Mouse (Mus musculus) heart, embryonic 12.5 days (tissue): ENCODE data around the gene Irf2bp1. TPM values are rescaled to one million over a fixed set of nuclear protein-coding genes. Genes with fewer than 3 reads are reported as not detected.
A peak's percentile ranks its signal among the peaks of the same experiment; 100 is the strongest.

Source experiments
- ATAC-seq: fragments of 200-750 bp; cut with Nextera tagmentation; 2 replicates; pipeline ENCODE4 v1.8.0; 2017; ENCODE audit warnings: moderate TSS enrichment, moderate library complexity; ENCODE audit not compliant: insufficient number of reproducible peaks, low FRiP score
- H3K27ac ChIP-seq: fragments of 300-500 bp; sonication (generic); 2 replicates; pipeline ENCODE4 v1.5.1; 2016; ENCODE audit warnings: mild to moderate bottlenecking, moderate library complexity; ENCODE audit not compliant: poor library complexity, severe bottlenecking
- H3K27me3 ChIP-seq: fragments of 300-500 bp; sonication (generic); replicated peaks from 2 replicates; pipeline ENCODE4 v1.6.1; 2016; ENCODE audit warnings: mild to moderate bottlenecking, moderate library complexity
- H3K36me3 ChIP-seq: fragments of 300-500 bp; sonication (generic); 2 replicates; pipeline ENCODE4 v1.6.1; 2016; ENCODE audit warnings: mild to moderate bottlenecking, moderate library complexity
- H3K4me1 ChIP-seq: fragments of 300-500 bp; sonication (generic); replicated peaks from 2 replicates; pipeline ENCODE4 v1.6.1; 2016; ENCODE audit warnings: mild to moderate bottlenecking
- H3K4me2 ChIP-seq: fragments of 300-500 bp; sonication (generic); 2 replicates; pipeline ENCODE4 v1.6.1; 2016; ENCODE audit warnings: mild to moderate bottlenecking, moderate library complexity
- H3K4me3 ChIP-seq: fragments of 300-500 bp; sonication (generic); 2 replicates; pipeline ENCODE4 v1.5.1; 2016; ENCODE audit warnings: mild to moderate bottlenecking
- H3K9ac ChIP-seq: fragments of 300-500 bp; sonication (generic); 2 replicates; pipeline ENCODE4 v1.6.1; 2016; ENCODE audit warnings: mild to moderate bottlenecking, moderate library complexity
- H3K9me3 ChIP-seq: fragments of 300-500 bp; sonication (generic); replicated peaks from 2 replicates; pipeline ENCODE4 v1.6.1; 2016; ENCODE audit warnings: mild to moderate bottlenecking, moderate library complexity
- WGBS: fragments of 180-500 bp; shearing (Covaris S2); methylation state at CpG from one replicate; pipeline ENCODE4 v1.1.7; 2016; 5-methylcytosine and 5-hydroxymethylcytosine counted together
- polyA plus RNA-seq: library from polyadenylated mRNA; unstranded; fragments of >200 nt; fragmentation: Nextera tagmentation; extraction: Ambion mirVana; gene quantifications from 2 replicates; pipeline ENCODE4 v1.2.1, GENCODE M21; 2016

The Irf2bp1 gene
- polyA plus RNA-seq, 1 experiment from 2014 or later: 21.3 TPM

DNA sequence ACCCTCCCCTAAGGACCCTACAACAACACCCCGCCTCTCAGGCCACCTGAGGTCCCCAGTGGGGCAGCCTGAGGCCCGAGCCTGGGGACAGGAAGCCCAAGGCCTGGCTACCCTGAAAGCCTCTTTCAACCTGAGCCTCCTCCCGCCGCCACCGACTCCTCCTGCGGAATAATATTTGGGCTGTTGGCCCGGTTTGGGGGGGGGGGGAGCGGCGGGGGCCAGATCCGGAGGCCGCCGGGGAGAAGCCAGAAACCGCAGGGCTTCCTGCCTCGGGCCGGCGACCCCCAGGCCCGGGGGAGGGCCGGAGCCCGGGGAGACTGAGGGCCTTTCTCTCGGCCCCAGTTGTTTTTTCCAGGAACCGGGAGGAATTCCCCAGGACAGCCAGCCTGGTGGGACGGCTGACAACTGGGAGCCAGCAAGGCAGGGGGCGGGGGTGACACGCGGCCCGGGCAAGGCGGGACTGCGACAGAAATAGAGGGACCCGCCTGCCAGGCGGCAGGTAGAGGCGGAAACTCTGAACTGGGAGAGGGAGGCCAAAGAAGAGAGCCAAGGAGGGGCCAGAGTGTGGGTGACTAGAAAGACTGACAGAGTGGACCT, 8.3 kb downstream of the Irf2bp1 start:
- H3K4me1 ChIP-seq: peaks cover 20% of the 10 kb centered on the region
- peak overlapping the region; percentile 47 for H3K4me3 ChIP-seq
- peak overlapping the region; percentile 18 for H3K27ac ChIP-seq
- ATAC-seq: peak; percentile 59; the same call in 1 of the 2 replicates
- H3K36me3 ChIP-seq: peaks cover 3% of the 10 kb centered on the region
- H3K4me2 ChIP-seq: peak overlapping the region; percentile 73
- WGBS: 1% methylated on average over 27 of the region's 31 CpGs
- H3K9me3 ChIP-seq: no peaks in the 10 kb centered on the region
- no peaks in the 10 kb centered on the region for H3K27me3 ChIP-seq
- peak overlapping the region; percentile 82 for H3K9ac ChIP-seq

DNA sequence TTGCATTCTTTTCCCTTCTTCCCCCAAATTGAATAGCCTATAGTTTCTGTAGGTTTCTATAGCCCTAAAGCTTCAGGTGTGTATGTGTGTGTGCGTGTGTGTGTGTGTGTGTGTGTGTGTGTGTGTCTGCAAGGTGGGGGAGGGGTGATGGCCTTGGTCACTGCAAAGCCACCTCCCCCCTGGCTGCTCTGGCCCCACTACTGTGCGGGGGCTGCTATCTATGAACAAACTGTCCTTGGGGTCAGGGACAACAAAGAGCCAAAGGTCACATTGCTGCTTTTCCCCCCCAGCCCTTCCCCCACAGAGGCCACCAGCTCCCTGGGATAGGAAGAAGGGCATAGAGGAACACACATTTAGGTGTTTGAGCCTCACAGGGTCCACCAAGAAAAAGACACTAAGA, 9.0 kb downstream of the Irf2bp1 start:
- Histone ChIP-seq H3K9ac (no peak overlapping the region; the same call in 1 of the 2 replicates), H3K27ac (no peak overlapping the region), H3K27me3 (no peaks in the 10 kb centered on the region), H3K9me3 (no peaks in the 10 kb centered on the region), H3K4me3 (peak overlapping the region; percentile 47; the same call in 1 of the 2 replicates), H3K36me3 (no peaks in the 10 kb centered on the region), H3K4me2 (peak overlapping the region; percentile 73), H3K4me1 (peaks cover 18% of the 10 kb centered on the region)
- WGBS: 37% methylated on average over 2 of the region's 2 CpGs
- ATAC-seq: no peak

DNA sequence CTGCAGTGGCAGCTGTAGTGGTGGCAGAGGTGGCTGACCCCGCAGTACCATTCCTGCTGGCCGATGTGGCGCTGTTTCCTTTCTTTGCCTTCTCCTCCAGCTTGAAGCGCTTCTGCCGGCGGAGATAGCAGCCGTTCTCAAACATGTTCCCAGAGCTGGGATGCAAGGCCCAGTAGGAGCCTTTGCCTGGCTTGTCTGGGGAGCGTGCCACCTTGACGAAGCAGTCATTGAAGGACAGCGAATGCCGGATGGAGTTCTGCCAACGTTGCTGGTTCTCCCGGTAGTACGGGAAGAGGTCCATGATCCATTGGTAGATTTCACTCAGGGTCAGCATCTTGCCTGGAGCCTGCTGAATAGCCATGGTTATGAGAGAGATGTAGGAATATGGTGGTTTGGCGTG, 10.6 kb downstream of the Irf2bp1 start:
- Histone ChIP-seq H3K9me3 (no peaks in the 10 kb centered on the region), H3K4me1 (peaks cover 18% of the 10 kb centered on the region), H3K9ac (no peak overlapping the region), H3K4me3 (no peak overlapping the region), H3K36me3 (no peaks in the 10 kb centered on the region), H3K27ac (no peak overlapping the region), H3K27me3 (no peaks in the 10 kb centered on the region), H3K4me2 (no peak overlapping the region)
- 52% methylated on average over 15 of the region's 15 CpGs for WGBS
- ATAC-seq: no peak

DNA sequence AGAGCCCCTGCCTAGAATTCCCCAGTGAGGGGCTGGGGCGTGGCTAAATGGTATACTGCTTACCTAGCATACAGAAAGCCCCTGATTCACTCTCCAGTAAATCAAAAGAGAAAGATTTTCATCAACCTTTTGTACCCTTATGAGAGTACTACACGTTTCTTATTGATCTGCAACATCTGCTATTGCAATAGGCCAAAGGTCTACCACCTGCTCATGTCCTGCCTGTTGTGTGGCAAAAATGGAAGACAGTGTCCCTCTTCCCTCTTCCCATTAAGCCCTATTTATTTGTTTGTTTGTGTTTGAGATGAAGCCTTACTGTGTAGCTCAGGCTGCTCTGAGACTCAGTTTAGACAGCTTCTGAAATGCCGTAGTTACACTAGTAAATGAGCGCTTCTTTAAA, 12.2 kb downstream of the Irf2bp1 start:
- Histone ChIP-seq H3K4me2 (no peak overlapping the region), H3K9ac (no peak overlapping the region), H3K9me3 (no peaks in the 10 kb centered on the region), H3K27me3 (peaks cover 12% of the 10 kb centered on the region), H3K27ac (no peak overlapping the region), H3K4me1 (peaks cover 18% of the 10 kb centered on the region), H3K4me3 (no peak overlapping the region), H3K36me3 (no peaks in the 10 kb centered on the region)
- ATAC-seq: no peak
- WGBS: 82% methylated on average over 4 of the region's 4 CpGs

DNA sequence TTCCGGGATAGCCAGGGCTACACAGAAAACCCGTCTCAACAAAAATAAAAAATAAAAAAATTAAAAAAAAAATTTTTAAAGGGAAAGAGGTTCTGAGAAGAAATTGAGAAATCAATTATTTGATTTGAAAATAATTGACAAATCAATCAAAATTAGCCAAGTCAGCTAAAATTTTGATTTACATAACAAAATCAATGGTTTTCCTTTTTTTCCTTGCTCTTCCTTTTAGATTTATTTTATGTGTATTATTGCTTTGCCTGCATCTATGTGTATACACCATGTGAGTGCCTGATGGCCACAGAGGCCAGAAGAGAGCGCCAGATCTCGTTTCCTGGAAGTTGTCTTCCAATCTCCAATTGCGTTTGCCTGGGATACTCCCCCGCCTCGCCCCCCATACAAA, 14.1 kb downstream of the Irf2bp1 start:
- 87% methylated on average over 7 of the region's 7 CpGs for WGBS
- peaks cover 6% of the 10 kb centered on the region for H3K4me1 ChIP-seq
- no peak overlapping the region for H3K27ac ChIP-seq
- ATAC-seq: no peak
- no peak overlapping the region for H3K4me2 ChIP-seq
- no peak overlapping the region for H3K4me3 ChIP-seq
- H3K9ac ChIP-seq: no peak overlapping the region
- H3K36me3 ChIP-seq: no peaks in the 10 kb centered on the region
- no peaks in the 10 kb centered on the region for H3K9me3 ChIP-seq
- peaks cover 30% of the 10 kb centered on the region for H3K27me3 ChIP-seq

DNA sequence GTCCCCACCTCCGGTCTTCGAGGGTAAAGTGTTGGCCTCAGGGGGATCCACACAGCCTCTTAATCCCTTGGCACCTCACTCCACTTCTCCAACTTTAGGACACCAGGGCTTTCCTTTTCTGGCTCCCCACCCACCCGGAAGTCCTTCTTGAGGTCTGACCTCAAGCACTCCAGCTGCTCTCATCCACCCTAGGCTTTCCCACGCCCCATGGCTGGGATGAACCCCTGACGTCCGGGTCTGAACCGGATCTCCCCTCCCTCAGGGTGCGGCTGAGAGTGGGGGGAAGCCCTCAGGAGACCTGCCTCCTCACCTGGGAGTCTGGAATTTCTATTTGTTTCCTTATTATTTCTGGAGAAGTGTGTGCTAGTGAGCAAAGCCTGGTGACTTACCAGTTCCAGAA, 17.2 kb downstream of the Irf2bp1 start:
- ATAC-seq: no peak
- Histone ChIP-seq H3K9ac (no peak overlapping the region), H3K9me3 (no peaks in the 10 kb centered on the region), H3K4me1 (peaks cover 15% of the 10 kb centered on the region), H3K4me3 (no peak overlapping the region), H3K27me3 (peaks cover 39% of the 10 kb centered on the region), H3K4me2 (no peak overlapping the region), H3K36me3 (no peaks in the 10 kb centered on the region), H3K27ac (no peak overlapping the region)
- WGBS: 7% methylated on average over 8 of the region's 8 CpGs

DNA sequence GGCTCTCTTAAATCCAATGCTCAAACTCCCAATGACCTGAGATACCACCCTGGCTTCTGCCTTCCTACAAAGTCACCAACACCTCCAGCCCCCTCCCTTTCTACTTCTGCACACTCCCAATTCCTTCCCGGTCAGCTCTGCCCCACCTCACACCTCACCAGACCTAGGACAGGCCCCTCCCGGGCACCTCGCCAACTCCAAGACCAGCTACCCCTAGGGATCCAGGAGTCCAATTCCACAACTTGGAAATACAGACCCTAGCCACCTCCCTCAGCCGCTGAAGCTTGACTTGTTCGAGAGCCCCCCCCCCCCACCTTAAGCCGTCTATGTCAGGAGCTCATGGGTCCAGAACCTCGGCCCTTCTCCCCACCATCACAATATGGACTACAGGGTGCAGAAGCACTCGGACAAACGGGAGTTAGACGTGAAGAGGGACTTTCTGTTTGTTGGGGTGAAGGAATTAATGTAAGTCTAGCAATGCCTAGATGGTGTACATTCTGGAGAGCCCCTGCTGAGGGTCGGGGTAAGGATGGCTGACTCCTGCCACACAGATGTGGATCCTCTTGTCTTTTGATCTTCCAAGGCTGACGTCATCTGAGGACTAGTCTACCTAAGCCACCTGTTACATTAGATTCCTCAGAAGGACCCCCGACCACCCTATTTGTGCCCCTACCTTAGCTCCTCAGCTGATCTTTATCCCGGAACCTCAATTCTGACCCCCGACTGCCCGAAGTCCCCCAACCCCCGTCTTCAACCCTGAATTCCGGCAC, 18.5 kb downstream of the Irf2bp1 start:
- Histone ChIP-seq H3K4me1 (peaks cover 19% of the 10 kb centered on the region), H3K4me3 (no peak overlapping the region), H3K9me3 (no peaks in the 10 kb centered on the region), H3K9ac (no peak overlapping the region), H3K36me3 (no peaks in the 10 kb centered on the region), H3K27me3 (peaks cover 39% of the 10 kb centered on the region), H3K27ac (no peak overlapping the region), H3K4me2 (no peak overlapping the region)
- WGBS: 49% methylated on average over 18 of the region's 18 CpGs
- ATAC-seq: no peak

DNA sequence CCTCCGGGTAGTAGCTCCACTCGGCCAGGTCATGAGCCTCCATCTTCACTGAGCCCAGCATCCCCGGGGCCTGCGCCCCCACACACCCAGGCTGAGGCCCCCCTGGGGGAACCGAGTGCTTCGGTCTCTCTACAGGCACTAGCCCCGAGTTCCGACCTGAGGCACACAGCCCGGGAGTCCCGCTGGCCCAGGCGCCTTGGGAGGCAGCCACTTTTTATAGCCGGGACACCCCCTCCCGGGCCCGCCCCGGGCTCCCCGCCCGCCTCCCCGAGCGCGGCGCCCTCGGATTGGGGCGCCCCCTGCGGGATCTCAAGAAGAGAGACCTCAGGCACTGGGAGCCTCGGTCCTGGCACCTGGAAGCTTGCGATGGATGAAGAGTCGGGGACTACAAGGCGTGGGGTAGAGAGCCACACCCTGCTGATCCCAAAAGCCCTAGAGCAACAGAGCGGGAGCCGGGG, 19.5 kb downstream of the Irf2bp1 start, which contains the start of gene Foxa3:
Foxa3 (minus strand) TSS at position 182 of the 458 bp plus-strand sequence.
- Histone ChIP-seq H3K27ac (peak within 1 kb of the TSS; percentile 55), H3K36me3 (no peaks in the 10 kb centered on the region), H3K4me2 (peak within 1 kb of the TSS; percentile 90), H3K9me3 (no peaks in the 10 kb centered on the region), H3K9ac (peak within 1 kb of the TSS; percentile 92), H3K4me1 (peaks cover 22% of the 10 kb centered on the region), H3K27me3 (peaks cover 39% of the 10 kb centered on the region), H3K4me3 (peak within 1 kb of the TSS; percentile 90)
- peak; percentile 33 for ATAC-seq
- WGBS: 2% methylated on average over 30 of the region's 30 CpGs

DNA sequence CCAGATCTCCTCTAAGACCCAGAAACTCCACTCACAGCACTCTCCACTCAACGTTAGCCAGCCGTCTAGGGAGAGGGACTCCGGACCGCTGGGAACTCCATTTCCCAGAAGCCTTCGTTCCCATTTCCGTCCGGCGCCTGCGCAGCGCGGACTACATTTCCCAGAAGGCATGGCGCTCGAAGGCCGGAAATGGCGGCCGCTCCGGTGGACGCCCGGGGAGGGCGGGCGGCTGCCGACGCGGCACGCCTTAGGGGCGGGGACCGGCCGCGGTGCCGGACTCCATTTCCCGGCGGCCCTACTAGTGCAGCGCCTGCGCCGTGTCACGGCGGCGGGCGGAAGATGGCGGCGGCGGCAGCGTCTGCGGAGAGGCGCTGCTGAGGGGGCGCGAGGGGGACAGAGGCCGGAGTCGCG, 20.3 kb downstream of the Irf2bp1 start, which contains the start of gene Sympk:
Sympk (plus strand) TSS at position 282 of the 411 bp plus-strand sequence.
- Histone ChIP-seq H3K27me3 (peaks cover 39% of the 10 kb centered on the region), H3K4me3 (peak within 1 kb of the TSS; percentile 90), H3K4me2 (peak within 1 kb of the TSS; percentile 90), H3K9ac (peak within 1 kb of the TSS; percentile 92), H3K9me3 (no peaks in the 10 kb centered on the region), H3K36me3 (peaks cover 7% of the 10 kb centered on the region), H3K4me1 (peaks cover 22% of the 10 kb centered on the region), H3K27ac (peak within 1 kb of the TSS; percentile 55)
- WGBS: under 1% methylated on average over 50 of the region's 50 CpGs
- peak; percentile 95 for ATAC-seq

DNA sequence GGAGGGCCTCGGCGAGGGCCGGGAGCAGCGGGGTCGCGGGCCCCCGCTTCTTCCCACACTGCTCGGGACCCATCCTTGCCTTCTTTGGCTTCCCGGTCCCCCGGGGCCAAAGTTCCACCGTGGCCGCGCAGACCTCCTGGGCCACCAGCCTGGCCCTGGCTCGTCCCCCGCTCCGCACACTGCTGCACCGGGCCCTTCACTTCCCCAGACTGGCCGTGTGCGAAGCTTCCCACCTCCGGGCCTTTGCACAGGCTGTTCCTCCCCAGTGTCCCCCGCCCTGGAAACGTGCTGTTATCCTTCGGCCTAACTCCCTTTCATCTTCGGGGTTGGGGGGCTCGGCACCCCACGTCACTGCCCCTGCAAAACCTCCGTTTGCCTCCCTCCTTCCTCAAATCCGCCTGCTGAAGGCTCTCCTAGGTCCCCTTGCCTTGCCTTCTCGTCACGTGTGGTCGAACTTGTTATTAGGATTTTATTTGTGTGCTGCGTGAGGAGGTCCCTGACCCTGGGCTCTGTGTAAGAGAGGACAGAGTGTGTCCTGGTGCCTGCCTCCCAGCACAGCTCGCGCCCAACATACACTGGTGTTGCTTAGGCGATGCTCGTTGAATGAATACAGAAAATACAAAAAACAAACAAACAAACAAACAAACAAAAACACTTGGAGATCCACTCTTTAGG, 20.9 kb downstream of the Irf2bp1 start:
- WGBS: 1% methylated on average over 27 of the region's 36 CpGs
- H3K9ac ChIP-seq: peak overlapping the region; percentile 92
- peak overlapping the region; percentile 55 for H3K27ac ChIP-seq
- peak overlapping the region; percentile 90 for H3K4me3 ChIP-seq
- no peaks in the 10 kb centered on the region for H3K9me3 ChIP-seq
- peaks cover 13% of the 10 kb centered on the region for H3K36me3 ChIP-seq
- ATAC-seq: peak; percentile 52
- H3K4me2 ChIP-seq: peak overlapping the region; percentile 90
- peaks cover 22% of the 10 kb centered on the region for H3K4me1 ChIP-seq
- H3K27me3 ChIP-seq: peaks cover 39% of the 10 kb centered on the region

DNA sequence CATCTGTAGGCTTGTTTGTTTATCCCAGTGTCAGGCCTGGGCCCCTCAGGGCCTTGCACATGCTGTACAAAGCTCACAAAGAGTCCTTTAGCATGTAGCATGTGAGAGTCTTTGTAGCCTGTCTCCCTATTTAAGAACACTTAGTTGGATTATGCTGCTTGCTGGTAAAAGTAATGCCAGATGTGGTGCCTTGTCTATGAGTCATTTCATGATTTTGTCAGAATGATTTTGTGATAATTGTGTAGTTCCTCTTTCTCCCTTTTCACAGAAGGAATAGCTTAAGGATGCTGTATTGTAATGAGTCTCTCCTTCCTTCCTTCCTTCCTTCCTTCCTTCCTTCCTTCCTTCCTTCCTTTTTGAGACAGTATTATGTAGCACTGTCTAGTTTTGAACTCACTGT, 24.2 kb downstream of the Irf2bp1 start:
- Histone ChIP-seq H3K9me3 (no peaks in the 10 kb centered on the region), H3K4me2 (no peak overlapping the region), H3K27ac (no peak overlapping the region), H3K36me3 (peaks cover 46% of the 10 kb centered on the region), H3K27me3 (peaks cover 7% of the 10 kb centered on the region), H3K4me3 (no peak overlapping the region), H3K9ac (no peak overlapping the region; the same call in 1 of the 2 replicates), H3K4me1 (peaks cover 19% of the 10 kb centered on the region)
- no peak for ATAC-seq
